Mouse (Mus musculus) cerebellum, postnatal 14 days (tissue): ENCODE data around the gene Pim1.

Experiments used
- DNase-seq, 2 experiments: peaks; one replicate each; pipeline ENCODE4 v3.0.0; 2021; ENCODE audit warnings: mixed read lengths in 2 of 2

The Pim1 gene

GRCm38 (mm10) chr17:29467030-29467429, 23.5 kb upstream of the Pim1 start:
- no peak for DNase-seq

- DNase-seq: no peak
Measured at GRCm38 (mm10) chr17:29473466-29473865, 17.1 kb upstream of the Pim1 start.

GRCm38 (mm10) chr17:29474036-29474435, 16.5 kb upstream of the Pim1 start:
- DNase-seq: no peak

- no peak for DNase-seq
Measured at GRCm38 (mm10) chr17:29475142-29475541, 15.4 kb upstream of the Pim1 start.

- no peak for DNase-seq
Measured at GRCm38 (mm10) chr17:29476461-29476860, 14.1 kb upstream of the Pim1 start.

GRCm38 (mm10) chr17:29477357-29477756, 13.2 kb upstream of the Pim1 start:
- no peak for DNase-seq

GRCm38 (mm10) chr17:29478271-29478670, 12.3 kb upstream of the Pim1 start:
- no peak for DNase-seq

- no peak for DNase-seq
Measured at GRCm38 (mm10) chr17:29480256-29480655, 10.3 kb upstream of the Pim1 start.

- DNase-seq: no peak
Measured at GRCm38 (mm10) chr17:29482632-29483031, 7.9 kb upstream of the Pim1 start.

- DNase-seq: no peak
Measured at GRCm38 (mm10) chr17:29483282-29483681, 7.3 kb upstream of the Pim1 start.

- no peak for DNase-seq
Measured at GRCm38 (mm10) chr17:29484431-29484830, 6.1 kb upstream of the Pim1 start.

GRCm38 (mm10) chr17:29485336-29486233, 5.0 kb upstream of the Pim1 start:
- DNase-seq: no peak

GRCm38 (mm10) chr17:29488257-29488977, 2.1 kb upstream of the Pim1 start:
- DNase-seq: no peak

- peak; percentile 56 to 65 for DNase-seq
Measured at GRCm38 (mm10) chr17:29488978-29489970, 1.3 kb upstream of the Pim1 start.

GRCm38 (mm10) chr17:29489971-29490712, 411 bp upstream of the Pim1 start:
- DNase-seq: peak; percentile 98 to 99

- DNase-seq: peak; percentile 61 to 65
Measured at GRCm38 (mm10) chr17:29491591-29492268, 1.2 kb downstream of the Pim1 start.

- DNase-seq: peak; percentile 65 to 70
Measured at GRCm38 (mm10) chr17:29492269-29493191, 2.0 kb downstream of the Pim1 start.

GRCm38 (mm10) chr17:29493461-29493980, 3.0 kb downstream of the Pim1 start:
- DNase-seq: no peak

- DNase-seq: no peak
Measured at GRCm38 (mm10) chr17:29494062-29494731, 3.6 kb downstream of the Pim1 start.
